Mouse (Mus musculus): Measurements from ENCODE around the gene Sh3pxd2a. TPM values are rescaled to one million over a fixed set of nuclear protein-coding genes. Genes with fewer than 3 reads are reported as not detected.

Gene Sh3pxd2a
- polyA plus RNA-seq, 1 experiment from 2014 or later, result 3.9 TPM

- H3K27ac ChIP-seq, result peak overlapping the region; percentile 62; the same call in 1 of the 2 replicates
- DNase-seq (ENCODE audit: low spot score), result peak; percentile 86
- peaks cover 27% of the 10 kb centered on the region for H3K4me1 ChIP-seq
- WGBS, result 22% methylated on average over 12 of the region's 12 CpGs
- H3K4me3 ChIP-seq, result peak overlapping the region; percentile 48
- H3K9me3 ChIP-seq, result no peaks in the 10 kb centered on the region
- peaks cover 26% of the 10 kb centered on the region for H3K27me3 ChIP-seq (ENCODE audit: insufficient read depth, poor library complexity, severe bottlenecking)
- no peaks in the 10 kb centered on the region for H3K36me3 ChIP-seq
These were observed 224.1 kb downstream of the Sh3pxd2a start for GRCm38 (mm10) chr19:47240076-47240475.

- peaks cover 31% of the 10 kb centered on the region for H3K27me3 ChIP-seq (ENCODE audit: insufficient read depth, poor library complexity, severe bottlenecking)
- peaks cover 18% of the 10 kb centered on the region for H3K4me1 ChIP-seq
- H3K9me3 ChIP-seq, result no peaks in the 10 kb centered on the region
- H3K27ac ChIP-seq, result no peak overlapping the region
- H3K4me3 ChIP-seq, result no peak overlapping the region
- WGBS, result 85% methylated on average over 3 of the region's 3 CpGs
- DNase-seq (ENCODE audit: low spot score), result no peak
- no peaks in the 10 kb centered on the region for H3K36me3 ChIP-seq
These were observed 231.1 kb downstream of the Sh3pxd2a start for GRCm38 (mm10) chr19:47233087-47233486.

GRCm38 (mm10) chr19:47232077-47232865, 231.9 kb downstream of the Sh3pxd2a start:
- Histone ChIP-seq H3K36me3 (no peaks in the 10 kb centered on the region), H3K27me3 (ENCODE audit: insufficient read depth, poor library complexity, severe bottlenecking) (peaks cover 25% of the 10 kb centered on the region), H3K4me3 (no peak overlapping the region), H3K9me3 (no peaks in the 10 kb centered on the region), H3K4me1 (peaks cover 18% of the 10 kb centered on the region), H3K27ac (0 out of 2 replicates have a peak overlapping the region, but pooled peaks have one; percentile 4)
- 85% methylated on average over 5 of the region's 5 CpGs for WGBS
- DNase-seq (ENCODE audit: low spot score), result no peak

GRCm38 (mm10) chr19:47231389-47231788, 232.8 kb downstream of the Sh3pxd2a start:
- H3K27ac ChIP-seq, result no peak overlapping the region
- H3K27me3 ChIP-seq (ENCODE audit: insufficient read depth, poor library complexity, severe bottlenecking), result peaks cover 25% of the 10 kb centered on the region
- no peaks in the 10 kb centered on the region for H3K9me3 ChIP-seq
- peaks cover 18% of the 10 kb centered on the region for H3K4me1 ChIP-seq
- DNase-seq (ENCODE audit: low spot score), result no peak
- H3K36me3 ChIP-seq, result no peaks in the 10 kb centered on the region
- WGBS, result 80% methylated on average over 6 of the region's 6 CpGs
- H3K4me3 ChIP-seq, result no peak overlapping the region

- Histone ChIP-seq H3K4me3 (no peak overlapping the region), H3K4me1 (peaks cover 18% of the 10 kb centered on the region), H3K36me3 (no peaks in the 10 kb centered on the region), H3K27ac (no peak overlapping the region), H3K27me3 (ENCODE audit: insufficient read depth, poor library complexity, severe bottlenecking) (peaks cover 19% of the 10 kb centered on the region), H3K9me3 (no peaks in the 10 kb centered on the region)
- 86% methylated on average over 8 of the region's 8 CpGs for WGBS
- no peak for DNase-seq (ENCODE audit: low spot score)
These were observed 233.5 kb downstream of the Sh3pxd2a start for GRCm38 (mm10) chr19:47230682-47231081.

- no peaks in the 10 kb centered on the region for H3K36me3 ChIP-seq
- H3K27ac ChIP-seq, result 0 out of 2 replicates have a peak overlapping the region, but pooled peaks have one; percentile 72
- H3K4me1 ChIP-seq, result peaks cover 18% of the 10 kb centered on the region
- no peaks in the 10 kb centered on the region for H3K9me3 ChIP-seq
- H3K27me3 ChIP-seq (ENCODE audit: insufficient read depth, poor library complexity, severe bottlenecking), result peaks cover 17% of the 10 kb centered on the region
- no peak for DNase-seq (ENCODE audit: low spot score)
- H3K4me3 ChIP-seq, result no peak overlapping the region
- WGBS, result 88% methylated on average over 7 of the region's 7 CpGs
These were observed 234.1 kb downstream of the Sh3pxd2a start for GRCm38 (mm10) chr19:47230082-47230481.

- H3K4me1 ChIP-seq, result peaks cover 18% of the 10 kb centered on the region
- H3K4me3 ChIP-seq, result peak overlapping the region; percentile 56; the same call in 1 of the 2 replicates
- no peaks in the 10 kb centered on the region for H3K9me3 ChIP-seq
- 69% methylated on average over 5 of the region's 5 CpGs for WGBS
- peaks cover 17% of the 10 kb centered on the region for H3K27me3 ChIP-seq (ENCODE audit: insufficient read depth, poor library complexity, severe bottlenecking)
- no peaks in the 10 kb centered on the region for H3K36me3 ChIP-seq
- DNase-seq (ENCODE audit: low spot score), result no peak
- 0 out of 2 replicates have a peak overlapping the region, but pooled peaks have one; percentile 72 for H3K27ac ChIP-seq
These were observed 234.7 kb downstream of the Sh3pxd2a start for GRCm38 (mm10) chr19:47229461-47229860.

- Histone ChIP-seq H3K4me3 (peak overlapping the region; percentile 56), H3K9me3 (no peaks in the 10 kb centered on the region), H3K36me3 (no peaks in the 10 kb centered on the region), H3K27ac (peak overlapping the region; percentile 72), H3K4me1 (peaks cover 18% of the 10 kb centered on the region), H3K27me3 (ENCODE audit: insufficient read depth, poor library complexity, severe bottlenecking) (peaks cover 17% of the 10 kb centered on the region)
- 4% methylated on average over 17 of the region's 17 CpGs for WGBS
- peak; percentile 81 for DNase-seq (ENCODE audit: low spot score)
These were observed 235.4 kb downstream of the Sh3pxd2a start for GRCm38 (mm10) chr19:47228725-47229252.

GRCm38 (mm10) chr19:47225791-47226190, 238.4 kb downstream of the Sh3pxd2a start:
- no peaks in the 10 kb centered on the region for H3K9me3 ChIP-seq
- no peak for DNase-seq (ENCODE audit: low spot score)
- H3K4me1 ChIP-seq, result peaks cover 30% of the 10 kb centered on the region
- WGBS, result 77% methylated on average over 5 of the region's 5 CpGs
- no peaks in the 10 kb centered on the region for H3K36me3 ChIP-seq
- no peak overlapping the region for H3K27ac ChIP-seq
- no peak overlapping the region for H3K4me3 ChIP-seq
- peaks cover 4% of the 10 kb centered on the region for H3K27me3 ChIP-seq (ENCODE audit: insufficient read depth, poor library complexity, severe bottlenecking)

- no peak overlapping the region for H3K27ac ChIP-seq
- H3K4me3 ChIP-seq, result no peak overlapping the region
- H3K9me3 ChIP-seq, result no peaks in the 10 kb centered on the region
- no peaks in the 10 kb centered on the region for H3K36me3 ChIP-seq
- no peak for DNase-seq (ENCODE audit: low spot score)
- H3K4me1 ChIP-seq, result peaks cover 30% of the 10 kb centered on the region
- 76% methylated on average over 4 of the region's 4 CpGs for WGBS
- H3K27me3 ChIP-seq (ENCODE audit: insufficient read depth, poor library complexity, severe bottlenecking), result peaks cover 4% of the 10 kb centered on the region
These were observed 239.5 kb downstream of the Sh3pxd2a start for GRCm38 (mm10) chr19:47224743-47225142.

- no peak overlapping the region for H3K27ac ChIP-seq
- peaks cover 23% of the 10 kb centered on the region for H3K4me1 ChIP-seq
- DNase-seq (ENCODE audit: low spot score), result no peak
- no peak overlapping the region for H3K4me3 ChIP-seq
- whole genome bisulfite sequencing, result 47% methylated on average over 15 of the region's 15 CpGs
- no peaks in the 10 kb centered on the region for H3K9me3 ChIP-seq
- H3K27me3 ChIP-seq (ENCODE audit: insufficient read depth, poor library complexity, severe bottlenecking), result peaks cover 4% of the 10 kb centered on the region
- no peaks in the 10 kb centered on the region for H3K36me3 ChIP-seq
These were observed 241.2 kb downstream of the Sh3pxd2a start for GRCm38 (mm10) chr19:47222841-47223557.

GRCm38 (mm10) chr19:47222154-47222840, 241.9 kb downstream of the Sh3pxd2a start:
- Histone ChIP-seq H3K27ac (no peak overlapping the region), H3K4me3 (no peak overlapping the region), H3K4me1 (peaks cover 27% of the 10 kb centered on the region), H3K9me3 (no peaks in the 10 kb centered on the region), H3K27me3 (ENCODE audit: insufficient read depth, poor library complexity, severe bottlenecking) (peaks cover 4% of the 10 kb centered on the region), H3K36me3 (no peaks in the 10 kb centered on the region)
- DNase-seq (ENCODE audit: low spot score), result no peak
- WGBS, result 82% methylated on average over 8 of the region's 8 CpGs

Data from heart, embryonic 10.5 days (tissue).